Mouse (Mus musculus): Measurements from ENCODE around the gene Svs3a. TPM values are rescaled to one million over a fixed set of nuclear protein-coding genes. Genes with fewer than 3 reads are reported as not detected.

The Svs3a gene
- polyA plus RNA-seq (2015; fragmentation: Illumina TruSeq; extraction: RNeasy Lipid Tissue Mini Kit (QIAGEN cat#74804); ENCODE audit: insufficient read depth, low replicate concordance): not detected

DNA sequence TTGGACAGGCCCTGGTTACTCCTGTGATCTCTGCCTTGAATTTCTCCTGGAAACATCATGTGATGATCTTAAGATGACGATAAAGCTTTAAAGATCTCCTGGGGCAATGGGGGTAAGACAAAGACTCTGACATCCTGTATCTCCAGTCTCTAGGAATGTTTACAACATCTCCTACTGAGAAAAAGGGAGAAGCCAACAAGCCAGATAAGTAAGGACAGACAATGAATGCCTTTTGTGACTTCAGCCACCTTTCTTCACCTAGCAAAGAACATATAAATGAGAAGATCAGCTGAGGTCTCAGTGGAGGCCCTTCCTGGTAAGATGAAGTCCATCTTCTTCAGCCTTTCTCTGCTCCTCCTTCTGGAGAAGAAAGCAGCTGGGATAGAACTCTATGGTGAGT is at the start of gene Svs3a:
Svs3a (plus strand) TSS at position 301 of the 400 bp plus-strand sequence.

DNA sequence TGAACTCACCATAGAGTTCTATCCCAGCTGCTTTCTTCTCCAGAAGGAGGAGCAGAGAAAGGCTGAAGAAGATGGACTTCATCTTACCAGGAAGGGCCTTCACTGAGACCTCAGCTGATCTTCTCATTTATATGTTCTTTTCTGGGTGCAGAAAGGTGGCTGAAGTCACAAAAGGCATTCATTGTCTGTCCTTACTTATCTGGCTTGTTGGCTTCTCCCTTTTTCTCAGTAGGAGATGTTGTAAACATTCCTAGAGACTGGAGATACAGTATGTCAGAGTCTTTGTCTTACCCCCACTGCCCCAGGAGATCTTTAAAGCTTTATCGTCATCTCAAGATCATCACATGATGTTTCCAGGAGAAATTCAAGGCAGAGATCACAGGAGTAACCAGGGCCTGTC is 32.5 kb upstream of the Svs3a start, which contains the start of gene Svs3b:
Svs3b (minus strand) TSS at position 101 of the 400 bp plus-strand sequence.

GRCm38 (mm10) chr2:164278359-164278758 is 10.7 kb upstream of the Svs3a start, which contains the start of gene Svs4:
Gene Svs4 (minus strand): TSS chr2:164278459.

DNA sequence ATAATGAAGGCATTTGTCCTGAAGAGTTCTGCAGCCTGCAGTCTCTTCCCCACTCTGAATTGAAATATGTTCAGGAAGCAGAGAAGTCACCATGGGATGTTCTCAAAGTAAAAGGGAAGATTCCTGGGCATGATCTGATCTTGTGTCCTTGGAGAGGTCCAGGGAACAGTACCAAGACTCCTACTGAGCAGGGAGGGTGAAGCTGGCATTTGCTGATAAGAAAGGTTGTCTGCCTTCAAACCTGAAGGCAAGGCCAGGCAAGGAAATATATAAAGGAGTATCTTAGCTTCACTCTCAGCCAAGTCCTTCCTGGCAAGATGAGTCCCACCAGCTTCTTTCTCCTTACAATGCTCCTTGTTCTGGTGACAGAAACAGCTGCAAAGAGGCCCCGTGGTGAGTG is 27.4 kb downstream of the Svs3a start, which contains the start of gene Svs6:
Svs6 (plus strand) TSS at position 301 of the 400 bp plus-strand sequence.

DNA sequence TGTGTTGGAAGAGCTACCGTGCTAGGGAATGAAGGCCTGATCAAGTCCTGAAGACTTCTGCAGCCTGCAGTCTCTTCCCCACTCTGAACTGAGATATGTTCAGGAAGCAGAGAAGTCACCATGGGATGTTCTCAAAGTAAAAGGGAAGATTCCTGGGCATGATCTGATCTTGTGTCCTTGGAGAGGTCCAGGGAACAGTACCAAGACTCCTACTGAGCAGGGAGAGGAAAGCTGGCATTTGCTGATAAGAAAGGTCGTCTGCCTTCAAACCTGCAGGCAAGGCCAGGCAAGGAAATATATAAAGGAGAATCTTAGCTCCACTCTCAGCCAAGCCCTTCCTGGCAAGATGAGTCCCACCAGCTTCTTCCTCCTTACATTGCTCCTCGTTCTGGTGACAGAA is 43.4 kb downstream of the Svs3a start, which contains the start of gene Svs5:
Svs5 (plus strand) TSS at position 301 of the 400 bp plus-strand sequence.

Other genes with a start within 250 kb of the Svs3a start
- 201 TPM for gene Stk4, start 218.9 kb upstream of the Svs3a start, polyA plus RNA-seq (2015; fragmentation: Illumina TruSeq; extraction: RNeasy Lipid Tissue Mini Kit (QIAGEN cat#74804); ENCODE audit: insufficient read depth, low replicate concordance)
- 64.8 TPM for gene Tomm34, start 218.1 kb upstream of the Svs3a start, polyA plus RNA-seq (2015; fragmentation: Illumina TruSeq; extraction: RNeasy Lipid Tissue Mini Kit (QIAGEN cat#74804); ENCODE audit: insufficient read depth, low replicate concordance)
- not detected for gene Kcns1, start 118.2 kb upstream of the Svs3a start, polyA plus RNA-seq (2015; fragmentation: Illumina TruSeq; extraction: RNeasy Lipid Tissue Mini Kit (QIAGEN cat#74804); ENCODE audit: insufficient read depth, low replicate concordance)
- gene Wfdc5, start 106.5 kb upstream of the Svs3a start, polyA plus RNA-seq (2015; fragmentation: Illumina TruSeq; extraction: RNeasy Lipid Tissue Mini Kit (QIAGEN cat#74804); ENCODE audit: insufficient read depth, low replicate concordance): not detected
- not detected for gene Wfdc12, start 98.7 kb upstream of the Svs3a start, polyA plus RNA-seq (2015; fragmentation: Illumina TruSeq; extraction: RNeasy Lipid Tissue Mini Kit (QIAGEN cat#74804); ENCODE audit: insufficient read depth, low replicate concordance)
- gene Wfdc15a, start 89.1 kb upstream of the Svs3a start, polyA plus RNA-seq (2015; fragmentation: Illumina TruSeq; extraction: RNeasy Lipid Tissue Mini Kit (QIAGEN cat#74804); ENCODE audit: insufficient read depth, low replicate concordance): not detected
- not detected for gene Wfdc15b, start 67.6 kb upstream of the Svs3a start, polyA plus RNA-seq (2015; fragmentation: Illumina TruSeq; extraction: RNeasy Lipid Tissue Mini Kit (QIAGEN cat#74804); ENCODE audit: insufficient read depth, low replicate concordance)
- not detected for gene Svs2, start 50.8 kb upstream of the Svs3a start, polyA plus RNA-seq (2015; fragmentation: Illumina TruSeq; extraction: RNeasy Lipid Tissue Mini Kit (QIAGEN cat#74804); ENCODE audit: insufficient read depth, low replicate concordance)
- gene Svs3b, start 32.6 kb upstream of the Svs3a start, polyA plus RNA-seq (2015; fragmentation: Illumina TruSeq; extraction: RNeasy Lipid Tissue Mini Kit (QIAGEN cat#74804); ENCODE audit: insufficient read depth, low replicate concordance): not detected
- not detected for gene Svs4, start 10.8 kb upstream of the Svs3a start, polyA plus RNA-seq (2015; fragmentation: Illumina TruSeq; extraction: RNeasy Lipid Tissue Mini Kit (QIAGEN cat#74804); ENCODE audit: insufficient read depth, low replicate concordance)
- not detected for gene Svs6, start 27.5 kb downstream of the Svs3a start, polyA plus RNA-seq (2015; fragmentation: Illumina TruSeq; extraction: RNeasy Lipid Tissue Mini Kit (QIAGEN cat#74804); ENCODE audit: insufficient read depth, low replicate concordance)
- not detected for gene Svs5, start 43.5 kb downstream of the Svs3a start, polyA plus RNA-seq (2015; fragmentation: Illumina TruSeq; extraction: RNeasy Lipid Tissue Mini Kit (QIAGEN cat#74804); ENCODE audit: insufficient read depth, low replicate concordance)
- 67.5 TPM for gene Slpi, start 99.8 kb downstream of the Svs3a start, polyA plus RNA-seq (2015; fragmentation: Illumina TruSeq; extraction: RNeasy Lipid Tissue Mini Kit (QIAGEN cat#74804); ENCODE audit: insufficient read depth, low replicate concordance)
- 0.04 TPM for gene Rbpjl, start 113.9 kb downstream of the Svs3a start, polyA plus RNA-seq (2015; fragmentation: Illumina TruSeq; extraction: RNeasy Lipid Tissue Mini Kit (QIAGEN cat#74804); ENCODE audit: insufficient read depth, low replicate concordance)
- 0.06 TPM for gene Matn4, start 115.9 kb downstream of the Svs3a start, polyA plus RNA-seq (2015; fragmentation: Illumina TruSeq; extraction: RNeasy Lipid Tissue Mini Kit (QIAGEN cat#74804); ENCODE audit: insufficient read depth, low replicate concordance)
- gene Sdc4, start 154.6 kb downstream of the Svs3a start, polyA plus RNA-seq (2015; fragmentation: Illumina TruSeq; extraction: RNeasy Lipid Tissue Mini Kit (QIAGEN cat#74804); ENCODE audit: insufficient read depth, low replicate concordance): 55.3 TPM
- 21.8 TPM for gene Sys1, start 167.7 kb downstream of the Svs3a start, polyA plus RNA-seq (2015; fragmentation: Illumina TruSeq; extraction: RNeasy Lipid Tissue Mini Kit (QIAGEN cat#74804); ENCODE audit: insufficient read depth, low replicate concordance)
- gene Gm20458, start 171.7 kb downstream of the Svs3a start, polyA plus RNA-seq (2015; fragmentation: Illumina TruSeq; extraction: RNeasy Lipid Tissue Mini Kit (QIAGEN cat#74804); ENCODE audit: insufficient read depth, low replicate concordance): not detected
- gene Trp53tg5, start 184.5 kb downstream of the Svs3a start, polyA plus RNA-seq (2015; fragmentation: Illumina TruSeq; extraction: RNeasy Lipid Tissue Mini Kit (QIAGEN cat#74804); ENCODE audit: insufficient read depth, low replicate concordance): not detected
- gene Dbndd2, start 196.8 kb downstream of the Svs3a start, polyA plus RNA-seq (2015; fragmentation: Illumina TruSeq; extraction: RNeasy Lipid Tissue Mini Kit (QIAGEN cat#74804); ENCODE audit: insufficient read depth, low replicate concordance): 12.0 TPM
- gene Pigt, start 208.3 kb downstream of the Svs3a start, polyA plus RNA-seq (2015; fragmentation: Illumina TruSeq; extraction: RNeasy Lipid Tissue Mini Kit (QIAGEN cat#74804); ENCODE audit: insufficient read depth, low replicate concordance): 28.4 TPM